ENCODE assay signal across 29 mouse cellular contexts in the genomic region with DNA sequence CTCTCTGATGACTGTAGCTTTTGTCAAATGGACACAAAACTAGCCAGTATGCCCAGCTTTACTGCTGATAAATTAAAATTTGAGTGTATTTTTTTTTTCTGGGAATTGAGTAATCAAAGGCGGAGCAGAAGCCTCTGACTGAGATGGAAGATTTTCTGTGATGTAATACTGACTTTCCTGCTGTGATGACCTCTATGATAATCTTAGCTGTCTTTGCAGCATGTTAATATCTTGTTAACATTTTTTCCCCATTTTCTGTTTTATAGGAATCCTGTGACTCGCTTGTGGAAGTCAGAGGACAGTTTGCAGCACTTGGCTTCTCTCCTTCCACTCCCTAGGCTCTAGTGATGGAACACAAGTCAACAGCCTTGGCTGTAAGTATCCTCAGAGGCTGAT. TPM values are rescaled to one million over a fixed set of nuclear protein-coding genes. Genes with fewer than 3 reads are reported as not detected.
A peak's percentile ranks its signal among the peaks of the same experiment; 100 is the strongest.
DNase-seq lines count a peak whose midpoint lies in the region; ATAC-seq and TF ChIP-seq lines count a peak whose summit lies in the region.
"Had no signal": no experiment of that assay in that cellular context is flagged by ENCODE, and none has a peak within 500 bp of the region (broad histone marks: within the 10 kb centered on the region; RNA-seq: fewer than 3 reads in every experiment).

No protein-coding gene starts in this region.

- H3K4me3 ChIP-seq in liver, adult 2 months (ENCODE audit: insufficient read depth, low read depth, low read length) = no peak overlapping the region
- no peak overlapping the region for H3K4me3 ChIP-seq in C2C12 (ENCODE audit: insufficient read depth, poor library complexity, severe bottlenecking)
- no peak overlapping the region for H3K4me3 ChIP-seq in limb, embryonic 10.5 days
- H3K4me3 ChIP-seq: embryonic facial prominence, embryonic 13.5 days; embryonic facial prominence, embryonic 15.5 days; erythroblast, embryonic 14.5 days; forebrain, embryonic 10.5 days; forebrain, embryonic 12.5 days had no signal

- no peak for TF ChIP-seq CTCF in liver, adult 2 months (IDR thresholded peaks at IDR 0.05; ENCODE audit: low read depth, low read length)
- TF ChIP-seq CTCF in C2C12 (IDR thresholded peaks at IDR 0.05; ENCODE audit: control insufficient read depth, insufficient read depth, insufficient read length) = no peak

- no peaks in the 10 kb centered on the region for H3K9me3 ChIP-seq in limb, embryonic 10.5 days (replicated peaks)
- H3K9me3 ChIP-seq: embryonic facial prominence, embryonic 13.5 days; embryonic facial prominence, embryonic 15.5 days; forebrain, embryonic 10.5 days; forebrain, embryonic 12.5 days had no signal

- no peaks in the 10 kb centered on the region for H3K36me3 ChIP-seq in liver, adult 2 months (ENCODE audit: control insufficient read depth, insufficient read depth, low read length)
- H3K36me3 ChIP-seq in C2C12 (ENCODE audit: control insufficient read depth, insufficient read depth) = no peaks in the 10 kb centered on the region
- H3K36me3 ChIP-seq in limb, embryonic 10.5 days = no peaks in the 10 kb centered on the region
- H3K36me3 ChIP-seq: embryonic facial prominence, embryonic 13.5 days; embryonic facial prominence, embryonic 15.5 days; forebrain, embryonic 10.5 days; forebrain, embryonic 12.5 days had no signal

- no peak for ATAC-seq in cerebellum, adult (ENCODE audit: insufficient number of reproducible peaks, low FRiP score, low TSS enrichment)
- ATAC-seq: forebrain, embryonic 14.5 days; forebrain, embryonic 16.5 days had no signal

- TF ChIP-seq POLR2A in liver, adult 2 months (IDR thresholded peaks at IDR 0.05; ENCODE audit: extremely low read depth, insufficient read depth, low read length) = no peak

- H3K79me3 ChIP-seq in C2C12 (ENCODE audit: low read depth) = no peaks in the 10 kb centered on the region

- DNase-seq in liver, adult 2 months (ENCODE audit: extremely low read depth, low read depth, low spot score) = peak; percentile 56
- DNase-seq in liver = no peak
- DNase-seq in limb, embryonic 10.5 days (ENCODE audit: low spot score) = no peak
- DNase-seq: adrenal gland, adult 8-10 months; adrenal gland, postnatal 14 days; adrenal gland, postnatal 36 days; B cell, adult 2 months; cerebellum, adult 11 months; cerebellum, adult 18-20 months; cerebellum, adult 8-10 months; cerebellum, adult 9-11 months; cerebellum, postnatal 14 days; cerebellum, postnatal 36 days; embryo, embryonic 11 days had no signal

- H3K27ac ChIP-seq in liver, adult 2 months (replicated peaks; ENCODE audit: insufficient read depth, low read depth, low read length) = no peak overlapping the region
- no peak overlapping the region for H3K27ac ChIP-seq in limb, embryonic 10.5 days
- H3K27ac ChIP-seq: embryonic facial prominence, embryonic 13.5 days; embryonic facial prominence, embryonic 15.5 days; forebrain, embryonic 10.5 days; forebrain, embryonic 12.5 days had no signal

- no peaks in the 10 kb centered on the region for H3K79me2 ChIP-seq in liver, adult 2 months (ENCODE audit: control insufficient read depth, insufficient read depth, low read length)
- H3K79me2 ChIP-seq in C2C12 (ENCODE audit: control insufficient read depth, insufficient read depth) = no peaks in the 10 kb centered on the region

- peaks cover 13% of the 10 kb centered on the region; the same call in 1 of the 2 replicates for H3K4me1 ChIP-seq in liver, adult 2 months (ENCODE audit: control insufficient read depth, insufficient read depth, low read length)
- peaks cover 21% of the 10 kb centered on the region for H3K4me1 ChIP-seq in limb, embryonic 10.5 days

- H3K9ac ChIP-seq in liver, adult 2 months (ENCODE audit: low read depth, low read length) = no peak overlapping the region
- H3K9ac ChIP-seq: embryonic facial prominence, embryonic 13.5 days; embryonic facial prominence, embryonic 15.5 days; forebrain, embryonic 12.5 days had no signal

- H3K27me3 ChIP-seq in liver, adult 2 months (ENCODE audit: control insufficient read depth, insufficient read depth, low read length) = no peaks in the 10 kb centered on the region
- no peaks in the 10 kb centered on the region for H3K27me3 ChIP-seq in C2C12 (ENCODE audit: control insufficient read depth, insufficient read depth, insufficient read length)
- peaks cover 30% of the 10 kb centered on the region for H3K27me3 ChIP-seq in limb, embryonic 10.5 days (ENCODE audit: low read depth, poor library complexity, severe bottlenecking)

- no peak overlapping the region for H3ac ChIP-seq in C2C12 (ENCODE audit: control insufficient read depth, insufficient read length, low read depth)

- WGBS in liver, adult 2 months = 55% methylated on average over 2 of the region's 2 CpGs
- 96% methylated on average over 2 of the region's 2 CpGs for WGBS in limb, embryonic 10.5 days

TF ChIP-seq in C2C12, 6 proteins besides CTCF, POLR2A, EP300 and RAD21:
- peak; percentile 14 for TF ChIP-seq CEBPB (IDR thresholded peaks at IDR 0.05; ENCODE audit: low read depth)
- no peak for TF ChIP-seq USF1 (IDR thresholded peaks at IDR 0.05; ENCODE audit: low read depth)

RNA-seq across cellular contexts. Expression of a gene that starts 7.0 kb away (rescaled TPM):
- total RNA-seq in liver, adult 2 months (2014; rRNA removed) = 253 and 308 TPM in 2 replicates
- 357 and 830 TPM in 2 replicates for polyA plus RNA-seq in liver, adult 2 months (2012; rRNA removed)
- 0.49 TPM for polyA plus RNA-seq in C2C12 (2012; fragmentation: generic; extraction: Trizol)
- 4.9 and 6.5 TPM in 2 replicates for polyA plus RNA-seq in limb, embryonic 10.5 days (2016; fragmentation: Nextera tagmentation; extraction: Ambion mirVana)

RNA-seq across cellular contexts. Expression of a gene that starts 7.9 kb away (rescaled TPM):
- total RNA-seq in liver, adult 2 months (2014; rRNA removed) = 0.09 TPM in 1 of 2 replicates, not detected in the other
- polyA plus RNA-seq in liver, adult 2 months (2012; rRNA removed) = not detected in 2 replicates
- polyA plus RNA-seq in C2C12 (2012; fragmentation: generic; extraction: Trizol) = not detected
- polyA plus RNA-seq in limb, embryonic 10.5 days (2016; fragmentation: Nextera tagmentation; extraction: Ambion mirVana) = not detected in 2 replicates
- total RNA-seq: adrenal gland, adult 18-20 months; adrenal gland, adult 8-10 months; adrenal gland, postnatal 36 days; common myeloid progenitor, adult 5-6 weeks; ES-E14; MEL had no signal
- polyA plus RNA-seq: embryonic facial prominence, embryonic 11.5 days; embryonic facial prominence, embryonic 13.5 days; embryonic facial prominence, embryonic 15.5 days; erythroblast, embryonic 14.5 days; forebrain, embryonic 10.5 days; forebrain, embryonic 12.5 days; forebrain, embryonic 14.5 days; forebrain, embryonic 16.5 days; frontal cortex, adult 2 months had no signal

RNA-seq across cellular contexts. Expression of a gene that starts 29.8 kb away (rescaled TPM):
- total RNA-seq in liver, adult 2 months (2014; rRNA removed) = 211 and 380 TPM in 2 replicates
- polyA plus RNA-seq in liver, adult 2 months (2012; rRNA removed) = 1,030 and 1,462 TPM in 2 replicates
- 2,436 TPM for polyA plus RNA-seq in C2C12 (2012; fragmentation: generic; extraction: Trizol)
- 3,225 and 4,131 TPM in 2 replicates for polyA plus RNA-seq in limb, embryonic 10.5 days (2016; fragmentation: Nextera tagmentation; extraction: Ambion mirVana)

RNA-seq across cellular contexts. Expression of a gene that starts 31.9 kb away (rescaled TPM):
- 458 and 622 TPM in 2 replicates for total RNA-seq in liver, adult 2 months (2014; rRNA removed)
- 1,012 and 1,223 TPM in 2 replicates for polyA plus RNA-seq in liver, adult 2 months (2012; rRNA removed)
- 0.76 TPM for polyA plus RNA-seq in C2C12 (2012; fragmentation: generic; extraction: Trizol)
- 1.7 and 3.8 TPM in 2 replicates for polyA plus RNA-seq in limb, embryonic 10.5 days (2016; fragmentation: Nextera tagmentation; extraction: Ambion mirVana)

RNA-seq across cellular contexts. Expression of a gene that starts 49.1 kb away (rescaled TPM):
- total RNA-seq in liver, adult 2 months (2014; rRNA removed) = 126 and 181 TPM in 2 replicates
- polyA plus RNA-seq in liver, adult 2 months (2012; rRNA removed) = 198 and 213 TPM in 2 replicates
- 0.13 TPM for polyA plus RNA-seq in C2C12 (2012; fragmentation: generic; extraction: Trizol)
- 2.7 and 4.2 TPM in 2 replicates for polyA plus RNA-seq in limb, embryonic 10.5 days (2016; fragmentation: Nextera tagmentation; extraction: Ambion mirVana)
- polyA plus RNA-seq: erythroblast, embryonic 14.5 days had no signal

Comparison
In these comparisons a context has a peak if more than half of its experiments do, and no peak if none do; other contexts are left out.
1. RNA of a gene that starts 7.0 kb away (polyA plus RNA-seq): 357 to 830 TPM in liver, adult 2 months; 4.9 to 6.5 TPM in limb, embryonic 10.5 days and 0.49 TPM in C2C12 (single experiment); every median in the first group is over 10 times any median in the second.